Mouse (Mus musculus): ENCODE results near the gene Cacna1g.

DNA sequence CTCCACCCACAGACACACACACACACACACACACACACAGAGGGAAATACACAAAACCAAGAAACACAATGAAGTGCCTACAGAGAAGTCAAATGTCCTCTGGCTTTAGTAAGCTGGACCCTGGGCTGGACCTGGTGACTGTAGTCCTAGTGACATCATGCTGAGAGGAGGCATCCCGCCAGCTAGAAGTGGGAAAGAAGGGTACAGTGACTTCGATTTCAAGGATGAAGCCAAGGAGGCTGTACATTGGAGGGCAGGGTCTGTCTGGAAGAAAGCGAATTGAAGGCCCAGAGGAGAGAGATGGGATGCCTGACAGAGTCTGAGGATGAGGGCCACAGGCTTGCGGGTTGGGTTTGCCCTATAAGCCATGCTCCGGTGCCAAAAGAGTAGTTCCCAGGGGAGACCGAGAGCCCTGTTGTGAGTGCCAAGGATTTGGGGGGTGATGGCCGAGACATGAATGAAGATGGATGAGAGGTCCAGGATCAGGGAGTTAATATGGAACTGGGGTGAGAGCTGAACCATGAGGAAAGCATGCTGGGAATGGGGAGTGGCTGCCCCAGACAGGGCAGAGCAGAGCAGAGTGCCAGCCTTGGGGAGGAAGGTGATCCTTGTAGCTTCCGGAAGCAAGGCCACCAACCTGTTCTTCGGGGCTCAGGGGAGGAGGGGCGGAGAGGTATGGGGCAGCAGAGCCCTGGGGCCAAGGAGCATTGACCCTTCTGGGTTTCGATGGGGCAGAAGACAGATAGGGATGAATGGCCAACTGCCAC is 15.0 kb upstream of the Cacna1g start:
- TF ChIP-seq CTCF (IDR thresholded peaks at IDR 0.05; ENCODE audit: borderline replicate concordance, insufficient read depth, low read length) (no peak), POLR2A (IDR thresholded peaks at IDR 0.05; ENCODE audit: low read depth, low read length) (no peak)

Data from embryonic fibroblast, embryonic 13.5 days (primary cell).